Mouse (Mus musculus): Measurements from ENCODE around the gene Gm37240.

The Gm37240 gene

DNA sequence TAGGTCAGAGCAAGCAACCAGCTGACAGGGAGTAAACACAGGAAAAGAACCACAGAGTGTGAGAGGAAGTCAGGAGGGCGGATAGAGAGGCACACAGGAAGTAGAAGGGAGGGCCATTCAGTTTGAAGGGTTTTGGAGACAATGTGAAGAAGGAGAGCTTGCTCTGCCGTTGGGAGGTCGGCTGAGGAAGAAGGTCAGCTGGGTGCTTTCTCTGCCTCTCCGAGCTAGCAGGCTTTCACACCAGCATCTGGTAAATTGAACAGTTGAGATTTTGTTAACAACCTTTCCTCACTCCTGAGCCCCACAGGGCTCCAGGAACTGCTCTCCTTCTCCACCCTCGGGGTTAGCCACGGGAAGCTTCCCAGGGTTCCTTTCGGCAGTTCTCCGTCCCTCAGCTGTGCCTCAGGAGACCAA lies 692.2 kb downstream of the Gm37240 start:
- no peak for DNase-seq (ENCODE audit: low read depth, low spot score)

DNA sequence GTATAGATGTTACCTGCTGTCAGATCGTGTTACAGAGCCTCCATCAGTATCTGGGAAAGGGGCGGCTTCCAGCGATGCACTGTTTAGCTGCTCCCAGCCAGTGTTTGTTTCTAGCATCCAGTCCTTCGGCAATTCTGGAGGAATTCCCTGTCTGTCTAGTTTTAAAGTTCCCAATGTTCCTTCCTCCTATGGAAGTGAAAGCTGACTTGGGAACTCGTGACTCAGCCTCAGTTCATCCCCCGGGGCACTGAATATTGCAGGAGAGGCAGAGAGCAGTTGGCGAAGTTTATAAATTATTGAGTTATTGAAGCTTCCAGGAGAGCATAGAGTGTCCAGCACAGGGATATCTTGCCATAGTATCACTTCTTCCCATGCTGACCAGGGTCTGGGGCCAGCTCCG lies 697.5 kb downstream of the Gm37240 start:
- no peak for DNase-seq (ENCODE audit: low read depth, low spot score)

DNA sequence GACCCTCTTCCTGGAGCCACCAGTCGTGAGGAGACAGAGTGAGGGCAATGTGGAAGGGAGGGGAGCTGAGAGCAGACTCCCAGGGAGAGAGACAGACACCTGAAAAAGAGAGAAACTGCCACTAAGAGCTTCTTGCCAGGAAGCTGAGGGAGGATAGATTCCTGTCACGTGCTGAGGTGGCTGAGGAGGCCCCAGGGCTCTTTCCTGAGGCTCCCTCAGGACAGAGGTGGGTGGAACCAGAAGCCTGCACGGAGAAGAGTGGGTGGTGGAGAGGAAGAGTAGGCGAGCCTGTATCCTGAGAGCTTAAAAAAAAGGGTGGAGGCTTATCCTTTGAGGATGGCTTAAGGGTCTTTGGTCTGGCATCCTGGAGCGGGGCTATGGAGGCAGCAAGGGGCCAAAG lies 699.0 kb downstream of the Gm37240 start:
- no peak for DNase-seq (ENCODE audit: low read depth, low spot score)

DNA sequence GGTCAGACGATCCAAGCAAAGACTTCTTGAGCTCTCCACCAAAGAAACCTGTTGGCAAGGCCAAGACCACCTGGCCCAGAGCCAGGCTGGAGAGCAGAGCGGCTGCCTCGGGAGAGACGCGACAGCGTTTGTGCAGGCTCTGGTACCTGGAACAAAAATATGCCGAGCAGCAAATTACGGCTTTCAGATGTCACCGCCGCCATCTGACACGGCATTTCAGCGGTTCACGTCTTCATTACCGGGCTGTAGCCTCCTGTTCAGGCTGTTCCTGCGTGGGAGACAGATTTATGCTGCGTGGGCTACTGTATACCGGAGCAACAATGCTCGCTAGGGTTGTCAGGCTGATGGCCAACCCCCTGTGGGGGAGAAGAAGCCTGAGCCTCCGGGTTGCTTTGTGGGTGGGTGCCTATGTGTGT lies 700.6 kb downstream of the Gm37240 start:
- DNase-seq (ENCODE audit: low read depth, low spot score): no peak

DNA sequence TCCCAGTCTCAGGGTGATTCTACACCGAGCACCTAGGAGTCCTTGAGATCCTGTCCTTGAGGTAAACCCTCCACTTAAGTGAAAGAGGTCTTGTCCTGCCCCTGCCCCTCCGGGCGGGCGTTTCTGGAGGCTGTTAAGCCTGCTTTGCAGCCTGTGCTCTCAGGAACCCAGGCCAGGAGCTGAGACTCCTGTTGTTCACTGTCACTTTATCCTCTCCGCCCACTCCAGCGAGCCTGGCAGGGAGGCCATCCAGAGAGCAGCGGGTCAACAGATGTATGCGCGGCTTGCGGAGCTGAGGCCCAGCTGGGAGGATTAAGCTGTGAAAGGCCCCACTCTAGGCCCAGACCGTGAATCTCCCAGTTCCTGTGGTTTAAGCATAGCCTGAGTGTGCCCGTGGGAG lies 701.5 kb downstream of the Gm37240 start:
- DNase-seq (ENCODE audit: low read depth, low spot score): peak; percentile 39

DNA sequence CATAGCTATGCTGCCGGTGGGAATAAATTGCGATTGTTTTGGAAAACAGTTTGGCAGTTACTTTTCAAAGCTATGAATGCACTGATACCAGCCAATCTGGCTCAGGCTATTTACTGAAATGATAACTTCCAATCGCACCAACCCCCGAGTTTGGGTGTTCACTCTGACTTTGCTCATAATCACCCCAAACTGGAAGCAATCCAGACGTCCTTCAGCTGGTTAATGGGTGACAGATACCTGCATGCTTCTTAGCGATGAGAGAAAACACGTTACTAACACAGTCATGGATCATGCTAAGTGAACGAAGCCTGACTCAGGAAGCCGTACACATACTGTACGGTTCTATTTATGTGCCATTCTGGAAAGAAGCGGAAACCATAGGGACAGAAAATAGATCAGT lies 702.4 kb downstream of the Gm37240 start:
- no peak for DNase-seq (ENCODE audit: low read depth, low spot score)

DNA sequence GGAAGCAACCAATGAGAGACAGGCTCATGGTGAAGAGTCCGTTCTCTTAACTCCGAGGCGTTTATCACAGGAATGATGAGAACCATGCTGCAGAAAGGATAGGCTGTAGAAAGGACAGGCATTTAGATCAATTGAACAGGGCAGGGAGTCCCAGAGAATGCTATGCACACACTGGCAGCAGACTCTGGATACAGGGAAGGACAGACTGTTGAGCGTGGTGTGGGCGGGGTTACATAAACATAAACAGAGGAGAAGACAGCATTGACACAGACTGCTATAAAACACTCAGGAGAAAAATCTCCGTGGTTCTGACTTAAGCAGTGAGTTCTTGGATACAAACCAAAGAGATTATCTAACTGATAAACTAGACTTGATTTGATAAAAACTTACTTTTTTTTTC lies 703.2 kb downstream of the Gm37240 start:
- DNase-seq (ENCODE audit: low read depth, low spot score): no peak

DNA sequence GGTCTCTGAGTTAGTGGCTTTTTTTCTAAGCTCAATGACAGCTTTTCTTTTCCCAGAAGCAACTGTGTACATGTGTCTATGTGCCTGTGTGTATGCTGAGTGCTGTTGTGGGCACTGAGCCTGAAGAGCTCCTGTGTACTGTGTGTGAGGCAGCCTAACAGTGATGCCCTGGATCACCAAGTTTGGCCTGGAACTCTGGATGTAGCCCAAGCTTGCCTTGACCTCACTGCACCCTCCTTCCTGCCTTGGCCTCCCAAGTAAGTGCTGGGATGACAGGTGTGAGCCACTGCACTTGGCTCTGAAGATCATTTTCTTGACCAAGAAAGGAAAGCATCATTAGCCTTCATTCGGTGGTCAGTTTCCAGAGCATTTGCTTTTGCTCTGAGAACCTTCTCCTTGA lies 710.6 kb downstream of the Gm37240 start:
- DNase-seq (ENCODE audit: low read depth, low spot score): no peak

DNA sequence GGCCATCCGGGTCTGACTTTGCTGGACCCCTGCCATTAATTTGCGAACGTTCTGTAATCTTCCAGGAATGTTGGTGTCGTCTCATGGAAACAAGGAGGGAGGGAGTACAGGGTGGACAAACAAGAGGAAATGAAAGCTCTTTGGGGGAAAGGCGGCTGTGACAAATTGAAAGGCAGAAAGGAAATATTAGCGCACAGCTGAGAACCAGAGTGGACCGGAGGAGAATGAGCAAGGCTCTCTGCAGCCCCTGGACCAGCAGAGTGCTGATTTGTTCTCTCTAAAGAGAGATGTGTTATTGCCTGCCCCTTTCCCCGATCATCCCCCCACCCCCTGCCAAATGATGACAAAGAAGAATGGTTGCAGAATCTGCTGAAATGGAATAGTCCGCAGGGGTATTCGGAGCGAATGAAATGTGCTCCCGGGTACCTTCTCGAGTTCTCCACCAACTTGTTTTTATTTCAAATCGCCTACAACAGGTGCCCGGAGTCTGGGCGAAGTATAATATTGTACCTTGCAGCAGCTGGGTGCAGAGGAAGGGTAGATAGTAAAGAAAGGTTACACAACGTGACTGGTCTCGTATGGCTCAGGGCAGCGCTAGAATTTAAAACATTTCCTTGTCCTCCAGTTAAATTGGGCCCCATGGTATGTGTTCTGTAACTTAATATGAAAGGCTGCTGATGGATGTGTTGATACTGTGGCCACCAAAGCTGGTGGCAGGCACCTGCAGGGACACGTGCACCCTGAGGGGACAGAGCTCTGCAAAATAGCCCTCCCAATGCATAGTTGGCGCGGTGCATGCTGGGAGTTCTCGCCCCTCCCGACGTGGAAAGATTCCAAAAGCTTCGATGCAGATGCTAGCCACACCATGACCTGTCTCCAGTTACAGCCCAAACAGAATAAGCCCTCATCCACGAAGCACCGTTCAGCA lies 712.5 kb downstream of the Gm37240 start:
- DNase-seq (ENCODE audit: low read depth, low spot score): no peak

DNA sequence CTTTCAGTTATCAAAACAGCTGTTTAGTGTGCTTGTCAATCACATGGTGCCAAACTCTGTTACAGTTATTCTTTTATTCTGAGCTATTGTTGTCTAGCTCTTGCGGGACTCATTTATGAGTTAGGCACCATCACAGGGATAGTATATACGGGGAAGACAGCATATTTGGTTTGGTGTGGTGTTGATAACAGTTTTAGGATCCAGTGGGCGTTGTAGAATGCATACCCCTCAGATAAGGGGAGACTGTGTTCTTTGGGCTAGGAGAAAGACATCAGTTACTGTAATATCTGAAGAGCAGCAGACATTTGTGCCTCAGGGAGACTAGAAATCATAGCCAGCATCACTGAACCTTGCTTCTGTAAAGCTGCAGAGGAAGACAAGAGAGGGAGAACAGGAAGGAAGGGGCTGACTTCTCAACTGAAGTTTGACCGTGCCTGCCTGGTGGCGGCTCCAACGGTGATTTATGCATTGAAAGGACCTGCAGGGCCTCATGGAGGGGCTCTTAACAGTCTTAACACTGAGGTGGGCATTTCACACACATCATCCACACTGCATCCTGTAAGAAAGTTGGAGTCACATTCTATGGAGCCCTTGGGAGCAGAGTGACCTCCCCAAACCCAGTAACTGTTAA lies 713.8 kb downstream of the Gm37240 start:
- DNase-seq (ENCODE audit: low read depth, low spot score): no peak

DNA sequence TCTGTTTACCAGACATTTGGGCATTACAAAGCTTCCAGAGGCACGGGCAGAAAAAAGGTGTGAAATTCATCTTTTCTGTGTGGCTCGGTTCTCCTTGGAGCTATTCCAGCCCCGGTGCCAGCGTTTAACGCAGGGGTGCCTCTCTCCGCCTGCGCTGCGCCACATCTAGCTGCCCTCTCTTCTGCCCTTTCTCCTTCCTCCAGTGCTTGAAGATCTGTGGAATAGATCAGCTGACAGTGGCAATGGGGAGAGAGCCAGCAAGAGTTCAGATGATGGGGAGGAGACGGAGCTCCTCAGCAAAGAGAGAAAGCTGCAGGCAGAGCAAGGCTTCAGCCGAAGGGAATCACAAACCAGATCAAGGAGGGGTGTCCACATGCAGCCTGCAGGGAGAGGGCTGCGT lies 714.8 kb downstream of the Gm37240 start:
- DNase-seq (ENCODE audit: low read depth, low spot score): no peak

DNA sequence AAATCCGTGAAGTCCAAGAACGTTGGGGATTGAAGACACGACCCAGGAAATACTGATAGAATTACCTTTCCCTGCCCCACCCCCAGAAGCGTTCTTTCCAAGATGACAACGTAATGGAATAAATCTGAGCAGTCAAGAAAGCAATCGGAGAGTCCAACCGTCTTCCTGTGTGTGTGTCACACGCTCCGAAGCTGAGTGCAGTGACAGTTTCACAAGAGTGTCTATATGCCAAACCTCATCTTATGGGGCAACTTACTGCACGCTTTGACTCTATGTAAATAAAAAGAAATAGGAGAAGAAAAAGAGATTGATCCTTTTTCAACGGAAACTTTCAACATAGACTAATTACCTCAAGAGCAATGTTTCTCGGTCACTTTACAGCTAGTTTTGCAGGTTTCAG lies 715.2 kb downstream of the Gm37240 start:
- DNase-seq (ENCODE audit: low read depth, low spot score): no peak

DNA sequence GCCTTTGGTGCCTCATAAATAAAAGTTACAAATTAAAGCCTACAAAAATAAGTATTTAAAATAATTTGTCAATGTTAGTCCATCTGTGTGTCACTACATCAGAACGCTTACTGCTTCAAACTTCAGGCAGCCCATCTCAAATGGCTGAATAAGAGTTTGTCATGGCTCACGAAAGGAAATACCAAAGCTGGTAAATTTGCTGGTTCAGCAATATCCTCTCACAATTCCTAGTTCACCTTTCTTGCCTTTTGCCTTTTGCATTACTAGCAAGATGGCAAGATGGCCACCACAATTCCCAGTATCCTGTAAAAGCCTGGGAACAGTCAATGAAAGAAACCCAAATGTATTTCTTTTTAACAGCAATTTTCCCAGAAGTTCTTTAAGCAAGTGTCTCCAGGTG lies 718.5 kb downstream of the Gm37240 start:
- no peak for DNase-seq (ENCODE audit: low read depth, low spot score)

DNA sequence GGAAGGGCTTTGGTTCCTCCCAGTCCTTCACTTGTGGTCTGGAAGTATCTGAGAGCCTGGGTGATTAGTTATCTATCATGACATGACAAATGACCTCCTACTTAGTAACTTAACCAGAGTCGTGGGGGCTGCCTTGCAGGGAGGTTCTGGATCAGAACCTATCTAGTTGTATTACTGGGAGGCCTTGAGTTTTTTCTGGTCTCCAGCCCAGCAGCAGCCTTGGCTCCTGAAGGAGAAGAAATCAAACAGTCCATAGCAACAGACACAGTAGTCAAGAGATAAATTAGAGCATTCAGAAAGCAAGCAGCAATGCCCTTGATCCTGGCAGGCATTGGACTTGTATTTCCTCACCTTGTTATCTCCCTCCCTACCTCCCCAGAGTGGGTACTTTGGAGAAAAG lies 722.4 kb downstream of the Gm37240 start:
- no peak for DNase-seq (ENCODE audit: low read depth, low spot score)

DNA sequence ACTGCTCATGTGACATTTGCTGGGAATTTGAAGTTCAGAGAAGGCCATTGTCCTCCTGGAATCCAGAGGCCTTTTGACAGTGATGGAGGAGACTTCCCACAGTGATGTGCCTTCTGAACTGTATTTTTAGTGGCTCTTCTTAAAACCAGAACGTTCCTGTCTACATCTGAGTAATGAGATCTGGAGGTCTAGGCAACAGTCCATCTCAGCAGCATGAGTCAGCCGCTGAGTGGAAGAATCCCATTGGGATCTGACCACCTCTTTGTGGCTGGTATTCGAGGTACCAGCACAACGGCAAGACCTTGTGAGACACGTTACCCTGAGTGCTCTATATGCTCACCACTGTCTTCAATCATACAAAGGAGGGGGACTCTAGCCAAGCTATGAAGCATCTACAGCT lies 723.9 kb downstream of the Gm37240 start:
- no peak for DNase-seq (ENCODE audit: low read depth, low spot score)

DNA sequence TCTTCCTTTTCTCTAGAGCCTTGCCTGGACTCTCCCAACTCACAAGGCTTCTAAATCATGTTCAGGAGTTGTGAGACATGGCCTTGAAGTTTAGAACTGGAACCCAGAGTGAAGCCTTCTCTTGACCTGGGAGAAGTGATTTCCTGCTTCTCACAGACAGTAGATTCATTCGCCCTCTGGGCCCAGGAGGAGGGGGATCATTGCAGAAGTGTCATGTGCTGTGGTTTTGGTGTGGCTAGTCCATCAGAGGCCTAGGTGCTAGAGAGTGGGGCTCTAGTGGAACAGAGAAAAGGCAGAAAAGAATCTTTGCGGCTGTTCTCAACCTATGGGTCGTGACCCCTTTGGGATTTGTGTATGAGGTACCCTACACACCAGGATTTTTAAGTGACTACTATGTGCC lies 724.9 kb downstream of the Gm37240 start:
- no peak for DNase-seq (ENCODE audit: low read depth, low spot score)

DNA sequence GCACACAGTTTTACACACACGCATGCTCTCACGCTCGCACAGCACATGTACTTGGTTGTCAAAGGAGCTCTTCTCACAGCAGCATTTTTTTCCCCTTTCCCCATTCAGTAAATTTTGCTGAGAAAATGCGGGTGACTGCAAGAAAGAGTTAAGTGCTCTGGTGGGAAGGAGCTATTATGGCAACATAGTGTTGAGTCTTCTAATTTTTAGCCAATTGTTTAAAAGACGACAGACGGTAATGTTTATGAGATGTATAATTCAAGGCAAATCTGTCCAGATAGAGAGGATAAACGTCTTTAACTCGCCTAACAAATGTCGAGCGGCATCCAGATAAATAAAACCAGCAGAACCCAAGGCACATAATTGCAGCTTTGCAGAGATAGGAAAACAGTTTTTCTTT lies 726.5 kb downstream of the Gm37240 start:
- DNase-seq (ENCODE audit: low read depth, low spot score): no peak

DNA sequence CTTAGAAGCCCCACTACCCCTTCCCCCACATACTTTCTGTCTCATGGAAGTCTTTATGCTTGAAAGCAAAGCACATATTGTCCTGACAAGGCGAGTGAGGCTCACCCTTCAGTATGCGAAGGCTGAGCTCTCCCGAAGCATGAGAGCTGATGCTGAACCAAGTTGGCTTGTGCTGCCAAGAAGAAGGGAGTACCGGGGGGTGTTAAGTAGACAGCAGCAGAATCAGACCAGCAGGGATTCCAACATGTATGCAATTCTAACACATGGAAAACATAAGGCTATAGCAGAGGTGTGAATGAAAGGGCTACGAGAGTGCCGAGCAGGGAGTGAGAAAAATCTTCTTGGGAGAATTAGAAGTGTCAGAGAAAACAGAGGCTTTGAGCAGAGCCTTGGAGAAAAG lies 727.7 kb downstream of the Gm37240 start:
- DNase-seq (ENCODE audit: low read depth, low spot score): no peak

DNA sequence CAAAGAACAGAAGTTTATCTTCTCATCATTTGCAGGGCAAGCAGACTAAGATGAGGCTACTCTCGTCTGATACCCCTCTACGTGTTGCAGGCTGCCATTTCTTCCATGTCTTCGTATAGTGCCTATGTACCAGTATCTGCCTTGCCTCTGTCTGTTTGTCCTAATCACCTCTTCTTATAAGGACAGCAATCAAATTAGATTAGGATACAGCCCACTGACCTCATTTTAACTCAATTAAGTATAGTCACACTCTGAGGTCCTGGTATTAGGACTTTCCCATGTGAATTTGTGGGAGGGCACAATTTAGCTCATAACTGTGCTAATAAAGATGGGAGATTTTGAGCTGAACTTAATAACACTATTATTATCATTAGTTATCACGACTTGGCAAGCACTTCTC lies 738.5 kb downstream of the Gm37240 start:
- no peak for DNase-seq (ENCODE audit: low read depth, low spot score)

DNA sequence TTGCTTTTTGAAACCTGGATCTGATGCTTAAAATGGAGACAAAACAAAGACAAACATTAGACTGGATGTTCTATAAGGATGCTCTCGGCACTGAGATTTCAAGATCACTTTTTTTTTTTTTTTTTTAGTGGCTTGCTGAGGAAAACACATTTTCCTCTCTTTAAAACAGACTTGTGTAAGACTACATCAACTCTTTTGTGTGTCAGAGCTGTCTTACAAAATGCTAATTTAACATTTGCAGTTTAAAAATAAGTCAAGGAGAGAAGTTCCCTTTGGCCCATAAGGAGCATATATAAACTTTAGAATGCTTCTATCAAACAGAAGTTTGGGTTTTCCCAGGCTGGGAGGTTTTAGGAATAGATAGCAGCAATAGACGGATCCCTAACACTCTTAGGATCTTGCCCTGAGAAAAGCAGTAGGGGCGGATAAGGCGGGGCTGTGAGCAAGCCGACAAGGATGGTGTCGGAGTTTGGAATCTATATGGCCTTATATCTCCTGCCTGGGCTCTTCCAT lies 739.2 kb downstream of the Gm37240 start:
- DNase-seq (ENCODE audit: low read depth, low spot score): no peak

DNA sequence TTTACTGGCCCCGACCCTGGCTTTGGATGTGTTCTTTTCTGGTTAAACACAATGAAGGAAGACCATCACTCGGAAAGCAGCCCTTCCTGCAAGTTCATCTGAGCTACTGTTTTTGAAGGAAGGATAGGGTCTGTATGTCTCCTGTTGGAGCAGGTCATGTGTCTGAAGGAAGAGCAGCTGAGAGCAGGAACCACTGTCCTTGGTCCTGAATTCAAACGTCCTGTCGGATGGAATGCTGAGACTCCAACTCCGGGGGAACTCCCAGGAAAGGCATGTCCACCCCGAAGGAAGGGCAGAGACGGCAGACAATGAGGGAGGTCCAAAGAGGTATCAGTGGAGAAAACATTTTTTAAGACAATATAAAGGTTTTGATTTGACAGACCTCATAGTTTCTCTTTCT lies 741.8 kb downstream of the Gm37240 start:
- no peak for DNase-seq (ENCODE audit: low read depth, low spot score)

DNA sequence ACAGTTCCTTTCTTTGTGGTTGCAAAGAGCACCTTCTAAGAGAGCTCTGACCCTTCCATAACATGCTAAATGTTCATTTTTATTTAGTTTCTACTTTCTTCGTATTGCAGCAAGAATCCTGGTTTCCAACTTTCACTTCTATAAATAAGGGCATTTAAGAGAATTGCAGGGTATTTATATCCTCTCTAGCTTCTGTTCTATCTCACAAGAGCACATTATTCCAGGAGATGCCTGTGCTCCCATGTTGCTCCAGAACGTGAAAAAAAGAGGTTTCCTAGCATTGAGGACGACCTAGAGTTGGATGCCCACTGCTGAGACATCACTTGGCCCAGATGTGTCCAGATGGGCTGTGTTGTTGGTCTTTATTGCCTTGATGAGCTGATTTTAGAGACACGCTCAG lies 742.2 kb downstream of the Gm37240 start:
- DNase-seq (ENCODE audit: low read depth, low spot score): no peak

DNA sequence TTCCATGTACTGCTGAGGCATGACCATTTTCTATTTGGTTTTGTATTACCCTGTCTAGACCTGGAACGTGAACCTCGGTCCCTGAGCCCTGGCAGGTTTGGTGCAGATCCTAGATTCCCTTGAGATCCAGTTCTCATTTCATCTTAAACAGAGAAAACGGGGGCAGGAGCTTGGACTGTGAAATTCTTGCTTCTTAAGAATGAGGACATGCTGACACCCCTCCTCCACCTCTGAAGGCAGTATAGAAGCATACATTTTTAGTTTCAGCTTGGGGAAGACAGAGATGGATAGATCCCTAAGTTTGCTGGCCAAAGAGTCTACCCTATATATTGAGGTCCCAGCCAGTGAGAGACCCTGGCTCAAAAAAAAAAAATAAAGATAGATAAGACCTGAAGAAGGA lies 742.9 kb downstream of the Gm37240 start:
- no peak for DNase-seq (ENCODE audit: low read depth, low spot score)

Data from retina, postnatal 7 days (tissue).